Mouse (Mus musculus): ENCODE measurements around the gene Fbxl20.

DNA sequence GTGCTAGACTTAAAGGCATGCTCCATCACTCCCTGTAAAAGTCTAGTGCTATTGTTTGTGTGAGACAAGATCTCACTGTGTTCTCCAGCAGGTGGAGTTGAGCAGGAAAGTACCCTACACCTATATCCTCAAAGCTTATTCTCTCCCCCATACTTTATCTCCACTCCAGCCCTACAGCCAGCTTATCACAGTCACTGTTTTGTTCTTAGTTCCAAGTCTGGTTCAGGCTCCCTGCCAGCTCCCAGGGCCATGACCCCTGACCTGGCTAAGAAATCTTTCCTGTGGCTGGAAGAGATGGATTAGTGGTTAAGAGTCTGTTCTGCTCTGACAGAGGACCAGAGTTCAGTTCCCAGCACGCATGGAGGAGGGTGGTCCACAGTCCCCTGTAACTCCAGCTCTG is 103.7 kb downstream of the Fbxl20 start:
- TF ChIP-seq ZC3H11A (IDR thresholded peaks at IDR 0.05; ENCODE audit: borderline replicate concordance, low read depth, low read length) (no peak), ZNF384 (IDR thresholded peaks at IDR 0.05; ENCODE audit: low read depth, low read length) (no peak), CHD2 (IDR thresholded peaks at IDR 0.05; ENCODE audit: low read depth, low read length) (no peak), HCFC1 (IDR thresholded peaks at IDR 0.05; ENCODE audit: borderline replicate concordance, insufficient read depth, low read length) (no peak)
